Comparison of ENCODE assay signal across 14 mouse cellular contexts in the genomic region with DNA sequence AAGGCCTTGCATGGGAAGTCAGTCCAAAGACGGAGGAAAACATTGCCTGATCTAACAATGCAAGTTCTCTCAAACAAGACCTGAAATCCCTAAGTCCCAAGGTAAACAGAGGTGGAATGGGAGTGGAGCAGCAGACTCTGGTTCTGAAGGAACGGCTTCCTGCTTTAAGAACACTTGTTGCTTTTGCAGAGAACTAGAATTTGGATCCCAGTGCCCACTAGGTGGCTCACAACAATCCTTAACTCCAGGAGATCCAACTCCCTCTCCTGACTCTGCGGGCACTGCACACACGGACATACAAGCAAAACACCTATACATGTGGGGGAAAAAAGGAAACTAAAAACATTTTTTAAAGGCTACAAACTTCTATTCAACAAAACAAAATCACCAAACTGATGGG. TPM values are rescaled to one million over a fixed set of nuclear protein-coding genes. Genes with fewer than 3 reads are reported as not detected.
A peak's percentile ranks its signal among the peaks of the same experiment; 100 is the strongest.
DNase-seq lines count a peak whose midpoint lies in the region; ATAC-seq and TF ChIP-seq lines count a peak whose summit lies in the region.
"Had no signal": no experiment of that assay in that cellular context is flagged by ENCODE, and none has a peak within 500 bp of the region (broad histone marks: within the 10 kb centered on the region; RNA-seq: fewer than 3 reads in every experiment).

No protein-coding gene starts in this region.

- no peaks in the 10 kb centered on the region for H3K4me1 ChIP-seq in forebrain, postnatal 0 days (ENCODE audit: insufficient read depth)
- H3K4me1 ChIP-seq in forebrain, embryonic 12.5 days: peaks cover 4% of the 10 kb centered on the region
- no peaks in the 10 kb centered on the region for H3K4me1 ChIP-seq in limb, embryonic 11.5 days (ENCODE audit: control insufficient read depth, insufficient read depth, low read length)
- H3K4me1 ChIP-seq in limb, embryonic 10.5 days: peaks cover 3% of the 10 kb centered on the region
- H3K4me1 ChIP-seq in ES-Bruce4 (ENCODE audit: control insufficient read depth, insufficient read depth, low read length): no peaks in the 10 kb centered on the region
- H3K4me1 ChIP-seq in embryonic facial prominence, embryonic 14.5 days (ENCODE audit: control insufficient read depth, insufficient read depth, low read length): peaks cover under 1% of the 10 kb centered on the region; the same call in 1 of the 2 replicates
- H3K4me1 ChIP-seq: stomach, embryonic 15.5 days had no signal

- no peaks in the 10 kb centered on the region for H3K9me3 ChIP-seq in forebrain, postnatal 0 days (ENCODE audit: low read length)
- H3K9me3 ChIP-seq in forebrain, embryonic 12.5 days: no peaks in the 10 kb centered on the region
- no peaks in the 10 kb centered on the region for H3K9me3 ChIP-seq in limb, embryonic 11.5 days (ENCODE audit: control insufficient read depth, low read length)
- H3K9me3 ChIP-seq in limb, embryonic 10.5 days (replicated peaks): no peaks in the 10 kb centered on the region
- H3K9me3 ChIP-seq in ES-Bruce4 (replicated peaks; ENCODE audit: control insufficient read depth, insufficient read depth, low read length, poor library complexity, severe bottlenecking): no peaks in the 10 kb centered on the region
- H3K9me3 ChIP-seq in embryonic facial prominence, embryonic 14.5 days (ENCODE audit: control insufficient read depth, low read length): no peaks in the 10 kb centered on the region
- H3K9me3 ChIP-seq: hindbrain, embryonic 13.5 days; liver, embryonic 15.5 days; stomach, embryonic 15.5 days had no signal

- no peak overlapping the region for H3K9ac ChIP-seq in forebrain, postnatal 0 days
- no peak overlapping the region for H3K9ac ChIP-seq in forebrain, embryonic 12.5 days
- no peak overlapping the region for H3K9ac ChIP-seq in limb, embryonic 11.5 days (ENCODE audit: low read length)
- H3K9ac ChIP-seq in ES-Bruce4 (ENCODE audit: low read depth, poor library complexity, severe bottlenecking): no peak overlapping the region
- no peak overlapping the region for H3K9ac ChIP-seq in embryonic facial prominence, embryonic 14.5 days (ENCODE audit: low read depth, low read length)
- H3K9ac ChIP-seq: hindbrain, embryonic 13.5 days; liver, embryonic 15.5 days; stomach, embryonic 15.5 days had no signal

- peak; percentile 57 for TF ChIP-seq CTCF in forebrain, postnatal 0 days (IDR thresholded peaks at IDR 0.05; ENCODE audit: low read depth)
- TF ChIP-seq CTCF in ES-Bruce4 (IDR thresholded peaks at IDR 0.05; ENCODE audit: low read depth, low read length): peak; percentile 28

- no peak overlapping the region for H3K4me3 ChIP-seq in forebrain, postnatal 0 days (ENCODE audit: low read depth, low read length)
- H3K4me3 ChIP-seq in forebrain, embryonic 12.5 days (replicated peaks): no peak overlapping the region
- H3K4me3 ChIP-seq in limb, embryonic 11.5 days (ENCODE audit: low read depth, low read length): no peak overlapping the region
- H3K4me3 ChIP-seq in limb, embryonic 10.5 days: no peak overlapping the region
- H3K4me3 ChIP-seq in ES-Bruce4 (ENCODE audit: low read depth, low read length): no peak overlapping the region
- no peak overlapping the region for H3K4me3 ChIP-seq in embryonic facial prominence, embryonic 14.5 days (ENCODE audit: low read depth, low read length)
- H3K4me3 ChIP-seq: hindbrain, embryonic 13.5 days; liver, embryonic 15.5 days; stomach, embryonic 15.5 days had no signal

- no peak for TF ChIP-seq EP300 in ES-Bruce4 (IDR thresholded peaks at IDR 0.05; ENCODE audit: insufficient read depth, low read depth, low read length)

- H3K27ac ChIP-seq in forebrain, postnatal 0 days (ENCODE audit: low read depth, low read length): no peak overlapping the region
- H3K27ac ChIP-seq in forebrain, embryonic 12.5 days: no peak overlapping the region
- no peak overlapping the region for H3K27ac ChIP-seq in limb, embryonic 11.5 days (replicated peaks; ENCODE audit: low read depth, low read length)
- no peak overlapping the region for H3K27ac ChIP-seq in limb, embryonic 10.5 days
- H3K27ac ChIP-seq in ES-Bruce4 (ENCODE audit: insufficient read depth, low read length): no peak overlapping the region
- H3K27ac ChIP-seq in embryonic facial prominence, embryonic 14.5 days (replicated peaks; ENCODE audit: low read depth, low read length): no peak overlapping the region
- H3K27ac ChIP-seq: hindbrain, embryonic 13.5 days; liver, embryonic 15.5 days; stomach, embryonic 15.5 days had no signal

- peak; percentile 18 for DNase-seq in forebrain, postnatal 0 days
- peak; percentile 29 for DNase-seq in limb, embryonic 11.5 days (ENCODE audit: low spot score)
- DNase-seq in limb, embryonic 10.5 days (ENCODE audit: low spot score): no peak
- DNase-seq in embryonic facial prominence, embryonic 14.5 days (ENCODE audit: low spot score): peak; percentile 19
- DNase-seq in gastrocnemius, postnatal 25 days: no peak
- DNase-seq: adrenal gland, adult 2 months; cerebellum, adult 8-10 months had no signal

- no peaks in the 10 kb centered on the region for H3K27me3 ChIP-seq in forebrain, postnatal 0 days (ENCODE audit: insufficient read depth, low read length)
- H3K27me3 ChIP-seq in forebrain, embryonic 12.5 days: no peaks in the 10 kb centered on the region
- no peaks in the 10 kb centered on the region for H3K27me3 ChIP-seq in limb, embryonic 11.5 days (ENCODE audit: control insufficient read depth, insufficient read depth, low read length)
- no peaks in the 10 kb centered on the region for H3K27me3 ChIP-seq in limb, embryonic 10.5 days (ENCODE audit: low read depth, poor library complexity, severe bottlenecking)
- H3K27me3 ChIP-seq in ES-Bruce4 (ENCODE audit: control insufficient read depth, insufficient read depth, low read length, poor library complexity, severe bottlenecking): no peaks in the 10 kb centered on the region
- no peaks in the 10 kb centered on the region for H3K27me3 ChIP-seq in embryonic facial prominence, embryonic 14.5 days (replicated peaks; ENCODE audit: control insufficient read depth, insufficient read depth, low read length)
- H3K27me3 ChIP-seq: hindbrain, embryonic 13.5 days; liver, embryonic 15.5 days; stomach, embryonic 15.5 days had no signal

- H3K4me2 ChIP-seq in forebrain, postnatal 0 days (ENCODE audit: low read depth): no peak overlapping the region
- no peak overlapping the region for H3K4me2 ChIP-seq in forebrain, embryonic 12.5 days
- H3K4me2 ChIP-seq in limb, embryonic 11.5 days (ENCODE audit: low read depth, severe bottlenecking): no peak overlapping the region
- no peak overlapping the region for H3K4me2 ChIP-seq in embryonic facial prominence, embryonic 14.5 days (ENCODE audit: low read depth, low read length)
- H3K4me2 ChIP-seq: hindbrain, embryonic 13.5 days; liver, embryonic 15.5 days; stomach, embryonic 15.5 days had no signal

- ATAC-seq in forebrain, postnatal 0 days: no peak
- ATAC-seq in forebrain, embryonic 12.5 days (ENCODE audit: low FRiP score): no peak
- ATAC-seq in limb, embryonic 11.5 days (ENCODE audit: insufficient number of reproducible peaks, low FRiP score, low TSS enrichment, low read depth): no peak
- ATAC-seq in embryonic facial prominence, embryonic 14.5 days (ENCODE audit: low read depth): no peak
- no peak for ATAC-seq in megakaryocyte-erythroid progenitor cell, adult 5-6 weeks (replicated peaks; ENCODE audit: low FRiP score, low TSS enrichment, poor library complexity, severe bottlenecking)
- ATAC-seq: CD4-positive, CD25-positive, alpha-beta regulatory T cell, adult 4 months had no signal

- WGBS in forebrain, postnatal 0 days: 43% methylated on average over 4 of the region's 4 CpGs
- WGBS in forebrain, embryonic 12.5 days: 50% methylated on average over 4 of the region's 4 CpGs
- WGBS in limb, embryonic 11.5 days: 46% methylated on average over 4 of the region's 4 CpGs
- 48% methylated on average over 4 of the region's 4 CpGs for WGBS in limb, embryonic 10.5 days
- 39% methylated on average over 4 of the region's 4 CpGs for WGBS in embryonic facial prominence, embryonic 14.5 days

- no peaks in the 10 kb centered on the region for H3K36me3 ChIP-seq in forebrain, postnatal 0 days (ENCODE audit: insufficient read depth)
- H3K36me3 ChIP-seq in forebrain, embryonic 12.5 days (replicated peaks): no peaks in the 10 kb centered on the region
- H3K36me3 ChIP-seq in limb, embryonic 11.5 days (ENCODE audit: control insufficient read depth, insufficient read depth, low read length): no peaks in the 10 kb centered on the region
- H3K36me3 ChIP-seq in limb, embryonic 10.5 days: no peaks in the 10 kb centered on the region
- no peaks in the 10 kb centered on the region for H3K36me3 ChIP-seq in ES-Bruce4 (ENCODE audit: control insufficient read depth, insufficient read depth, low read length, poor library complexity, severe bottlenecking)
- no peaks in the 10 kb centered on the region for H3K36me3 ChIP-seq in embryonic facial prominence, embryonic 14.5 days (ENCODE audit: control insufficient read depth, insufficient read depth, low read length)
- H3K36me3 ChIP-seq: hindbrain, embryonic 13.5 days; liver, embryonic 15.5 days; stomach, embryonic 15.5 days had no signal

- no peak for TF ChIP-seq POLR2A in ES-Bruce4 (IDR thresholded peaks at IDR 0.05; ENCODE audit: insufficient read depth, low read length)

RNA-seq across cellular contexts. Expression of a gene that starts 16.7 kb away (rescaled TPM):
- not detected in 2 replicates for total RNA-seq in forebrain, postnatal 0 days (2014; rRNA removed)
- not detected in 2 replicates for polyA plus RNA-seq in forebrain, postnatal 0 days (2015; fragmentation: Nextera tagmentation; extraction: Ambion mirVana)
- not detected in 2 replicates for polyA plus RNA-seq in forebrain, embryonic 12.5 days (2016; fragmentation: Nextera tagmentation; extraction: Ambion mirVana)
- not detected in 2 replicates for polyA plus RNA-seq in limb, embryonic 11.5 days (2014; fragmentation: Nextera tagmentation; extraction: Ambion mirVana)
- polyA plus RNA-seq in limb, embryonic 10.5 days (2016; fragmentation: Nextera tagmentation; extraction: Ambion mirVana): not detected in 2 replicates
- polyA plus RNA-seq in ES-Bruce4 (2011; ENCODE audit: insufficient read depth, insufficient read length, low read depth, missing spikeins): not detected in 2 replicates
- polyA plus RNA-seq in embryonic facial prominence, embryonic 14.5 days (2014; fragmentation: Nextera tagmentation; extraction: Ambion mirVana): not detected in 2 replicates
- not detected in 2 replicates for total RNA-seq in megakaryocyte-erythroid progenitor cell, adult 5-6 weeks (2014; fragmentation: Nextera tagmentation)
- total RNA-seq in megakaryocyte-erythroid progenitor cell, adult 5-6 weeks (2017): not detected in 2 replicates
- not detected for total RNA-seq in gastrocnemius, postnatal 25 days (2021)
- total RNA-seq: adrenal gland, adult 2 months had no signal
- polyA plus RNA-seq: adrenal gland, adult 2 months; CD4-positive, CD25-positive, alpha-beta regulatory T cell, adult 4 months; hindbrain, embryonic 13.5 days; liver, embryonic 15.5 days; stomach, embryonic 15.5 days had no signal

RNA-seq across cellular contexts. Expression of a gene that starts 28.6 kb away (rescaled TPM):
- total RNA-seq in forebrain, postnatal 0 days (2014; rRNA removed): not detected in 2 replicates
- not detected in 2 replicates for polyA plus RNA-seq in forebrain, postnatal 0 days (2015; fragmentation: Nextera tagmentation; extraction: Ambion mirVana)
- polyA plus RNA-seq in forebrain, embryonic 12.5 days (2016; fragmentation: Nextera tagmentation; extraction: Ambion mirVana): not detected in 2 replicates
- polyA plus RNA-seq in limb, embryonic 11.5 days (2014; fragmentation: Nextera tagmentation; extraction: Ambion mirVana): not detected in 2 replicates
- polyA plus RNA-seq in limb, embryonic 10.5 days (2016; fragmentation: Nextera tagmentation; extraction: Ambion mirVana): not detected in 2 replicates
- not detected in 2 replicates for polyA plus RNA-seq in ES-Bruce4 (2011; ENCODE audit: insufficient read depth, insufficient read length, low read depth, missing spikeins)
- polyA plus RNA-seq in embryonic facial prominence, embryonic 14.5 days (2014; fragmentation: Nextera tagmentation; extraction: Ambion mirVana): not detected in 2 replicates
- not detected in 2 replicates for total RNA-seq in megakaryocyte-erythroid progenitor cell, adult 5-6 weeks (2014; fragmentation: Nextera tagmentation)
- not detected in 2 replicates for total RNA-seq in megakaryocyte-erythroid progenitor cell, adult 5-6 weeks (2017)
- total RNA-seq in gastrocnemius, postnatal 25 days (2021): not detected
- total RNA-seq: adrenal gland, adult 2 months had no signal
- polyA plus RNA-seq: adrenal gland, adult 2 months; CD4-positive, CD25-positive, alpha-beta regulatory T cell, adult 4 months; hindbrain, embryonic 13.5 days; liver, embryonic 15.5 days; stomach, embryonic 15.5 days had no signal

RNA-seq across cellular contexts. Expression of a gene that starts 33.0 kb away (rescaled TPM):
- 0.92 and 1.6 TPM in 2 replicates for total RNA-seq in forebrain, postnatal 0 days (2014; rRNA removed)
- 1.4 and 1.8 TPM in 2 replicates for polyA plus RNA-seq in forebrain, postnatal 0 days (2015; fragmentation: Nextera tagmentation; extraction: Ambion mirVana)
- polyA plus RNA-seq in forebrain, embryonic 12.5 days (2016; fragmentation: Nextera tagmentation; extraction: Ambion mirVana): 0.19 and 0.82 TPM in 2 replicates
- 0.17 TPM in 1 of 2 replicates, not detected in the other for polyA plus RNA-seq in limb, embryonic 11.5 days (2014; fragmentation: Nextera tagmentation; extraction: Ambion mirVana)
- polyA plus RNA-seq in limb, embryonic 10.5 days (2016; fragmentation: Nextera tagmentation; extraction: Ambion mirVana): 0.23 and 0.33 TPM in 2 replicates
- 2.5 and 2.7 TPM in 2 replicates for polyA plus RNA-seq in ES-Bruce4 (2011; ENCODE audit: insufficient read depth, insufficient read length, low read depth, missing spikeins)
- 1.2 and 1.6 TPM in 2 replicates for polyA plus RNA-seq in embryonic facial prominence, embryonic 14.5 days (2014; fragmentation: Nextera tagmentation; extraction: Ambion mirVana)
- total RNA-seq in megakaryocyte-erythroid progenitor cell, adult 5-6 weeks (2014; fragmentation: Nextera tagmentation): not detected in 2 replicates
- total RNA-seq in megakaryocyte-erythroid progenitor cell, adult 5-6 weeks (2017): not detected in 2 replicates
- under 1 TPM; 0.87 to 0.96 TPM for total RNA-seq in gastrocnemius, postnatal 25 days (2021)

Comparison
In these comparisons a context has a peak if more than half of its experiments do, and no peak if none do; other contexts are left out.
1. DNase-seq: peak in forebrain, postnatal 0 days (single experiment), limb, embryonic 11.5 days (single experiment) and embryonic facial prominence, embryonic 14.5 days (single experiment); none in limb, embryonic 10.5 days (single experiment) and gastrocnemius, postnatal 25 days (single experiment).